Mouse (Mus musculus): ENCODE data around the gene Rnf19b.

The Rnf19b gene

GRCm38 (mm10) chr4:129034706-129035660 lies 23.1 kb upstream of the Rnf19b start:
- peak; percentile 48 to 58 for DNase-seq

GRCm38 (mm10) chr4:129035851-129036445 lies 22.1 kb upstream of the Rnf19b start:
- no peak for DNase-seq

GRCm38 (mm10) chr4:129047721-129048421 lies 10.2 kb upstream of the Rnf19b start:
- no peak for DNase-seq

GRCm38 (mm10) chr4:129048501-129049305 lies 9.4 kb upstream of the Rnf19b start:
- peak; percentile 89 to 94 for DNase-seq

GRCm38 (mm10) chr4:129049306-129050011 lies 8.6 kb upstream of the Rnf19b start:
- peak; percentile 55 to 65 for DNase-seq

- no peak for DNase-seq
These were observed 7.7 kb upstream of the Rnf19b start for GRCm38 (mm10) chr4:129050365-129050764.

- DNase-seq, result no peak
These were observed 7.1 kb upstream of the Rnf19b start for GRCm38 (mm10) chr4:129050901-129051417.

- no peak for DNase-seq
These were observed 6.4 kb upstream of the Rnf19b start for GRCm38 (mm10) chr4:129051461-129052183.

- DNase-seq, result no peak
These were observed 3.3 kb upstream of the Rnf19b start for GRCm38 (mm10) chr4:129054757-129055156.

GRCm38 (mm10) chr4:129055562-129055961 lies 2.5 kb upstream of the Rnf19b start:
- DNase-seq, result no peak

GRCm38 (mm10) chr4:129057533-129058206 lies 401 bp upstream of the Rnf19b start:
- DNase-seq, result peak; percentile 96 to 98

- no peak for DNase-seq
These were observed 1.1 kb downstream of the Rnf19b start for GRCm38 (mm10) chr4:129059125-129059551.

- DNase-seq, result no peak
These were observed 1.9 kb downstream of the Rnf19b start for GRCm38 (mm10) chr4:129059922-129060321.

- DNase-seq, result no peak
These were observed 3.4 kb downstream of the Rnf19b start for GRCm38 (mm10) chr4:129061486-129061885.

GRCm38 (mm10) chr4:129062281-129063075 lies 4.4 kb downstream of the Rnf19b start:
- peak in 1 of 2 experiments; percentile 39 for DNase-seq

GRCm38 (mm10) chr4:129065688-129066236 lies 7.7 kb downstream of the Rnf19b start:
- DNase-seq, result no peak

GRCm38 (mm10) chr4:129067638-129068415 lies 9.8 kb downstream of the Rnf19b start:
- DNase-seq, result no peak

GRCm38 (mm10) chr4:129068848-129069247 lies 10.8 kb downstream of the Rnf19b start:
- no peak for DNase-seq
